ENCODE assay signal across 32 mouse cellular contexts in genomic region chr1:60624231-60624630, GRCm38 (mm10). TPM values are rescaled to one million over a fixed set of nuclear protein-coding genes. Genes with fewer than 3 reads are reported as not detected.
DNase-seq lines count a peak whose midpoint lies in the region; ATAC-seq and TF ChIP-seq lines count a peak whose summit lies in the region.
"Had no signal": no experiment of that assay in that cellular context is flagged by ENCODE, and none has a peak within 500 bp of the region (broad histone marks: within the 10 kb centered on the region; RNA-seq: fewer than 3 reads in every experiment).

No protein-coding gene starts in this region.

- no peak overlapping the region for H3K27ac ChIP-seq in CH12.LX (ENCODE audit: insufficient read depth, low read depth)
- no peak overlapping the region for H3K27ac ChIP-seq in hindbrain, postnatal 0 days
- H3K27ac ChIP-seq: embryonic facial prominence, embryonic 10.5 days; embryonic facial prominence, embryonic 13.5 days; forebrain, embryonic 10.5 days; forebrain, embryonic 13.5 days; heart, embryonic 15.5 days; hindbrain, embryonic 10.5 days; hindbrain, embryonic 13.5 days had no signal

- in situ Hi-C loops in CH12.LX (cut with MboI; ENCODE audit: low pct_ligation_motif_present, low pct_unique_long_range_greater_than_20kb, low sequenced_read_pairs) = no loop called here

- peak overlapping the region; percentile 36; the same call in 1 of the 2 replicates for H3K4me2 ChIP-seq in CH12.LX (ENCODE audit: insufficient read depth, low read depth, poor library complexity, severe bottlenecking)
- H3K4me2 ChIP-seq in hindbrain, postnatal 0 days (ENCODE audit: low read depth, low read length) = no peak overlapping the region
- H3K4me2 ChIP-seq: embryonic facial prominence, embryonic 13.5 days; forebrain, embryonic 13.5 days; heart, embryonic 12.5 days; heart, embryonic 15.5 days; hindbrain, embryonic 13.5 days had no signal

- H3K27me3 ChIP-seq in CH12.LX (replicated peaks) = no peaks in the 10 kb centered on the region
- H3K27me3 ChIP-seq in hindbrain, postnatal 0 days (ENCODE audit: insufficient read depth, low read length) = no peaks in the 10 kb centered on the region
- H3K27me3 ChIP-seq: embryonic facial prominence, embryonic 13.5 days; forebrain, embryonic 13.5 days; heart, embryonic 12.5 days; heart, embryonic 15.5 days; hindbrain, embryonic 13.5 days had no signal

- DNase-seq in 3T3-L1 (ENCODE audit: low read depth, low spot score) (peak; percentile 33), CH12.LX (ENCODE audit: extremely low read depth) (peak; percentile 6), R1 (ENCODE audit: low read depth, low spot score) (peak; percentile 50)
- no peak for DNase-seq in hindbrain, postnatal 0 days (ENCODE audit: low spot score)
- DNase-seq in ovary, postnatal 36 days (ENCODE audit: low spot score) = no peak
- no peak for DNase-seq in adrenal gland, postnatal 10 days
- DNase-seq: adrenal gland, postnatal 14 days; cerebellum, adult 11 months; cerebellum, adult 2 months; cerebellum, adult 9-11 months; cerebellum, postnatal 25 days; embryo, embryonic 11 days; gastrocnemius, postnatal 10 days; gastrocnemius, postnatal 36 days; heart, postnatal 10 days; heart, postnatal 36 days; kidney, adult 18-20 months had no signal

- H3K4me1 ChIP-seq in CH12.LX (ENCODE audit: control insufficient read depth in 1 of 2, insufficient read depth in 2 of 2) = peaks cover 0 to 25% of the 10 kb centered on the region in 2 experiments; a peak in 2 of 4 replicates
- no peaks in the 10 kb centered on the region; the same call in 1 of the 2 replicates for H3K4me1 ChIP-seq in hindbrain, postnatal 0 days (ENCODE audit: insufficient read depth, low read length)

- H3K9ac ChIP-seq in CH12.LX (ENCODE audit: insufficient read depth, low read depth) = peak overlapping the region; percentile 60; the same call in 1 of the 2 replicates
- H3K9ac ChIP-seq in hindbrain, postnatal 0 days (replicated peaks; ENCODE audit: low read length) = no peak overlapping the region
- H3K9ac ChIP-seq: embryonic facial prominence, embryonic 13.5 days; forebrain, embryonic 13.5 days; heart, embryonic 12.5 days; heart, embryonic 15.5 days; hindbrain, embryonic 13.5 days had no signal

- TF ChIP-seq EP300 in CH12.LX (IDR thresholded peaks at IDR 0.05; ENCODE audit: low read length) = no peak

- peak; percentile 47 for TF ChIP-seq POLR2A in CH12.LX (IDR thresholded peaks at IDR 0.05; ENCODE audit: low read depth, low read length)

- 94% methylated on average over 4 of the region's 4 CpGs for WGBS in hindbrain, postnatal 0 days

- H3K4me3 ChIP-seq in CH12.LX (replicated peaks in 1 of 3; ENCODE audit: low read depth in 2 of 3, low read length in 2 of 3, poor library complexity in 1 of 3) = peak overlapping the region in 1 of 3 experiments; percentile 42
- H3K4me3 ChIP-seq in hindbrain, postnatal 0 days (ENCODE audit: low read length) = no peak overlapping the region
- H3K4me3 ChIP-seq: embryonic facial prominence, embryonic 10.5 days; embryonic facial prominence, embryonic 13.5 days; erythroblast, embryonic 14.5 days; forebrain, embryonic 10.5 days; forebrain, embryonic 13.5 days; heart, embryonic 12.5 days; heart, embryonic 15.5 days; hindbrain, embryonic 10.5 days; hindbrain, embryonic 13.5 days had no signal

- no peak for ATAC-seq in hindbrain, postnatal 0 days
- ATAC-seq: CD4-positive, CD25-positive, alpha-beta regulatory T cell, adult 4 months; forebrain, embryonic 13.5 days; forebrain, embryonic 16.5 days; hindbrain, embryonic 16.5 days; inflammation-experienced regulatory T-cells, adult 6 months; intestine, embryonic 16.5 days had no signal

- TF ChIP-seq RAD21 in CH12.LX (IDR thresholded peaks at IDR 0.05; ENCODE audit: low read depth, low read length) = no peak

- dilution Hi-C loops in CH12.LX (cut with MboI; ENCODE audit: extremely low pct_ligation_motif_present, extremely low pct_unique_long_range_greater_than_20kb, low sequenced_read_pairs) = no loop called here

- no peak for TF ChIP-seq CTCF in CH12.LX (conservative IDR thresholded peaks at IDR 0.05 in 1 of 2, IDR thresholded peaks at IDR 0.05 in 1 of 2; ENCODE audit: low read depth in 2 of 2, low read length in 2 of 2)
- TF ChIP-seq CTCF in hindbrain, postnatal 0 days (IDR thresholded peaks at IDR 0.05; ENCODE audit: low read depth) = no peak

- H3K79me2 ChIP-seq in CH12.LX (replicated peaks; ENCODE audit: control insufficient read depth, extremely low read depth, insufficient read depth, poor library complexity, severe bottlenecking) = no peaks in the 10 kb centered on the region

- H3K9me3 ChIP-seq in CH12.LX (replicated peaks; ENCODE audit: low read length) = no peaks in the 10 kb centered on the region
- H3K9me3 ChIP-seq in hindbrain, postnatal 0 days (ENCODE audit: low read length) = no peaks in the 10 kb centered on the region
- H3K9me3 ChIP-seq: embryonic facial prominence, embryonic 10.5 days; embryonic facial prominence, embryonic 13.5 days; forebrain, embryonic 10.5 days; forebrain, embryonic 13.5 days; G1E; heart, embryonic 12.5 days; heart, embryonic 15.5 days; hindbrain, embryonic 10.5 days; hindbrain, embryonic 13.5 days had no signal

- no peaks in the 10 kb centered on the region for H3K36me3 ChIP-seq in CH12.LX (replicated peaks in 1 of 2; ENCODE audit: control insufficient read depth in 1 of 2, insufficient read depth in 1 of 2, low read length in 1 of 2)
- H3K36me3 ChIP-seq in hindbrain, postnatal 0 days (ENCODE audit: insufficient read depth, low read length) = no peaks in the 10 kb centered on the region
- H3K36me3 ChIP-seq: embryonic facial prominence, embryonic 10.5 days; embryonic facial prominence, embryonic 13.5 days; forebrain, embryonic 10.5 days; G1E; heart, embryonic 12.5 days; heart, embryonic 15.5 days; hindbrain, embryonic 10.5 days; hindbrain, embryonic 13.5 days had no signal

TF ChIP-seq in CH12.LX, 34 proteins besides CTCF, POLR2A, EP300 and RAD21:
- TF ChIP-seq ZC3H11A (IDR thresholded peaks at IDR 0.05; ENCODE audit: low read depth, low read length) = no peak
- peak; percentile 22; the same call in 1 of the 2 replicates for TF ChIP-seq HCFC1 (IDR thresholded peaks at IDR 0.05; ENCODE audit: low read depth, low read length)
- no peak for TF ChIP-seq CHD2 (IDR thresholded peaks at IDR 0.05; ENCODE audit: low read length)
- TF ChIP-seq RCOR1 (conservative IDR thresholded peaks at IDR 0.05; ENCODE audit: low read depth, low read length) = no peak
TF ChIP-seq in CH12.LX: peak in this region for 1.

RNA-seq across cellular contexts. Expression of gene Raph1, which starts 57.3 kb away (rescaled TPM):
- total RNA-seq in CH12.LX (2012; rRNA removed) (5.7 and 6.2 TPM in 2 replicates), CH12.LX (2014; rRNA removed) (3.7 TPM in 2 replicates)
- 7.6 and 8.2 TPM in 2 replicates for polyA plus RNA-seq in CH12.LX (2012; ENCODE audit: insufficient read length, low read depth)
- total RNA-seq in hindbrain, postnatal 0 days (2014; rRNA removed) = 30.2 and 31.0 TPM in 2 replicates
- 18.1 and 18.7 TPM in 2 replicates for polyA plus RNA-seq in hindbrain, postnatal 0 days (2015; fragmentation: Nextera tagmentation; extraction: Ambion mirVana)
- 10 to 100 TPM; 87.3 to 96.3 TPM for total RNA-seq in adrenal gland, postnatal 10 days (2021)
- polyA plus RNA-seq: G1E had no signal

Comparison
In these comparisons a context has a peak if more than half of its experiments do, and no peak if none do; other contexts are left out.
1. DNase-seq: peak in 3T3-L1 (single experiment), CH12.LX (single experiment) and R1 (single experiment); none in hindbrain, postnatal 0 days (single experiment), ovary, postnatal 36 days (single experiment) and adrenal gland, postnatal 10 days (single experiment).